Mouse (Mus musculus) forebrain, postnatal 0 days (tissue): ENCODE results near the gene Ptprk. TPM values are rescaled to one million over a fixed set of nuclear protein-coding genes. Genes with fewer than 3 reads are reported as not detected.

ENCODE experiments used
- ATAC-seq: fragments of 200-750 bp; cut with Nextera tagmentation; 2 replicates; pipeline ENCODE4 v1.8.0; 2017; ENCODE audit warnings: mild to moderate bottlenecking, moderate library complexity
- DNase-seq: peaks from one replicate; pipeline ENCODE4 v3.0.0-alpha.2; 2015
- H3K27ac ChIP-seq: fragments of 300-500 bp; sonication (generic); 2 replicates; pipeline ENCODE4 v1.5.1; 2014; ENCODE audit warnings: low read depth, mild to moderate bottlenecking, antibody characterized with exemption, low read length, moderate library complexity, mixed read lengths
- H3K27me3 ChIP-seq: fragments of 300-500 bp; sonication (generic); 2 replicates; pipeline ENCODE4 v1.6.1; 2014; ENCODE audit warnings: mild to moderate bottlenecking, low read length, mixed read lengths; ENCODE audit not compliant: insufficient read depth
- H3K36me3 ChIP-seq: fragments of 300-500 bp; sonication (generic); 2 replicates; pipeline ENCODE4 v1.6.1; 2014; ENCODE audit warnings: mild to moderate bottlenecking, moderate library complexity; ENCODE audit not compliant: insufficient read depth
- H3K4me1 ChIP-seq: fragments of 300-500 bp; sonication (generic); 2 replicates; pipeline ENCODE4 v1.6.1; 2014; ENCODE audit warnings: antibody characterized with exemption; ENCODE audit not compliant: insufficient read depth
- H3K4me2 ChIP-seq: fragments of 300-500 bp; sonication (generic); 2 replicates; pipeline ENCODE4 v1.6.1; 2014; ENCODE audit warnings: low read depth, mild to moderate bottlenecking, moderate library complexity
- H3K4me3 ChIP-seq: fragments of 300-500 bp; sonication (generic); 2 replicates; pipeline ENCODE4 v1.5.1; 2014; ENCODE audit warnings: low read depth, low read length, mixed read lengths
- H3K9ac ChIP-seq: fragments of 300-500 bp; sonication (generic); 2 replicates; pipeline ENCODE4 v1.6.1; 2014; ENCODE audit warnings: mild to moderate bottlenecking
- H3K9me3 ChIP-seq: fragments of 300-500 bp; sonication (generic); 2 replicates; pipeline ENCODE4 v1.6.1; 2016; ENCODE audit warnings: low read length
- CTCF ChIP-seq: sonication (generic); IDR thresholded peaks from 2 replicates; pipeline ENCODE4 v1.5.1; 2016; ENCODE audit warnings: antibody characterized with exemption, control low read depth, low read depth
- WGBS: fragments of 180-500 bp; shearing (Covaris S2); extraction: QIAGEN DNeasy Blood & Tissue Kit; methylation state at CpG from one replicate; pipeline ENCODE4 v1.1.7; 2014; 5-methylcytosine and 5-hydroxymethylcytosine counted together
- microRNA-seq, 2 experiments: library from miRNA; unstranded; fragments of <30 nt; microRNA quantifications; one replicate each; pipeline ENCODE4; 2016
- polyA plus RNA-seq: library from polyadenylated mRNA; unstranded; fragments of >200 nt; fragmentation: Nextera tagmentation; extraction: Ambion mirVana; gene quantifications from 2 replicates; pipeline ENCODE4 v1.2.1, GENCODE M21; 2015
- total RNA-seq: library from RNA; depleted of rRNA; stranded (reverse); fragments of >200 nt; gene quantifications from 2 replicates; pipeline ENCODE4 v1.2.3, GENCODE M21; 2014

The Ptprk gene
- total and polyA plus RNA-seq, 2 experiments from 2014 or later: 27.1 to 66.8 TPM

- Histone ChIP-seq H3K27me3 (no peaks in the 10 kb centered on the region), H3K9me3 (no peaks in the 10 kb centered on the region), H3K36me3 (no peaks in the 10 kb centered on the region), H3K4me1 (no peaks in the 10 kb centered on the region), H3K4me3 (no peak overlapping the region), H3K27ac (no peak overlapping the region), H3K4me2 (no peak overlapping the region), H3K9ac (no peak overlapping the region)
- DNase-seq (no peak), ATAC-seq (no peak)
- TF ChIP-seq CTCF: no peak
- 80% methylated on average over 2 of the region's 2 CpGs for WGBS
Observed at GRCm38 (mm10) chr10:28618002-28618401, 543.4 kb downstream of the Ptprk start.

- H3K27me3 ChIP-seq: no peaks in the 10 kb centered on the region
- no peak overlapping the region for H3K27ac ChIP-seq
- DNase-seq (no peak), ATAC-seq (no peak)
- no peak overlapping the region for H3K4me2 ChIP-seq
- WGBS: 67% methylated on average over 1 of the region's 1 CpGs
- H3K4me1 ChIP-seq: no peaks in the 10 kb centered on the region
- no peak for TF ChIP-seq CTCF
- H3K9me3 ChIP-seq: no peaks in the 10 kb centered on the region
- H3K9ac ChIP-seq: no peak overlapping the region
- H3K36me3 ChIP-seq: no peaks in the 10 kb centered on the region
- no peak overlapping the region for H3K4me3 ChIP-seq
Observed at GRCm38 (mm10) chr10:28619415-28619814, 544.8 kb downstream of the Ptprk start.

GRCm38 (mm10) chr10:28636096-28636495 lies 561.5 kb downstream of the Ptprk start:
- H3K27me3 ChIP-seq: no peaks in the 10 kb centered on the region
- no peak overlapping the region for H3K9ac ChIP-seq
- H3K36me3 ChIP-seq: no peaks in the 10 kb centered on the region
- ATAC-seq (no peak), DNase-seq (no peak)
- no peak for TF ChIP-seq CTCF
- H3K27ac ChIP-seq: no peak overlapping the region
- no peaks in the 10 kb centered on the region for H3K4me1 ChIP-seq
- H3K4me3 ChIP-seq: no peak overlapping the region
- 0 out of 2 replicates have a peak, but pooled peaks cover 4% of the 10 kb centered on the region for H3K9me3 ChIP-seq
- H3K4me2 ChIP-seq: no peak overlapping the region

GRCm38 (mm10) chr10:28641887-28642286 lies 567.3 kb downstream of the Ptprk start:
- WGBS: 54% methylated on average over 2 of the region's 2 CpGs
- H3K4me3 ChIP-seq: no peak overlapping the region

More at GRCm38 (mm10) chr10:28641887-28642286, 567.3 kb downstream of the Ptprk start:
- no peaks in the 10 kb centered on the region for H3K27me3 ChIP-seq
- no peak overlapping the region for H3K9ac ChIP-seq
- no peak overlapping the region for H3K4me2 ChIP-seq
- ATAC-seq (peak; percentile 40; the same call in 1 of the 2 replicates), DNase-seq (no peak)
- no peaks in the 10 kb centered on the region for H3K9me3 ChIP-seq
- no peaks in the 10 kb centered on the region for H3K4me1 ChIP-seq
- H3K27ac ChIP-seq: no peak overlapping the region
- no peaks in the 10 kb centered on the region for H3K36me3 ChIP-seq
- TF ChIP-seq CTCF: no peak

Small RNAs within 50 kb of the gene (microRNA-seq; reads per million reads assigned to microRNA genes)
- 0 reads per million in 2 experiments for gene Gm22370
